Mouse (Mus musculus) cerebellum, adult 2 months (tissue): Measurements from ENCODE around the gene Vmn1r18.

Source experiments
- CTCF ChIP-seq: fragments of 200-500 bp; IDR thresholded peaks from 2 replicates; pipeline ENCODE4 v1.5.1; 2011; ENCODE audit warnings: low read depth, mild to moderate bottlenecking, control low read depth, low read length, moderate library complexity, borderline replicate concordance; ENCODE audit not compliant: insufficient read depth
- POLR2A ChIP-seq: fragments of 200-500 bp; IDR thresholded peaks from 2 replicates; pipeline ENCODE4 v1.6.1; 2011; ENCODE audit warnings: low read length, control low read depth, borderline replicate concordance; ENCODE audit not compliant: insufficient read depth

GRCm38 (mm10) chr6:57367496-57367895, 28.1 kb downstream of the Vmn1r18 start:
- no peak for TF ChIP-seq POLR2A
- TF ChIP-seq CTCF: no peak
